Mouse (Mus musculus) mouse trophoblast stem cell (cell line): Measurements from ENCODE around the gene Mthfd1l.
"Not testable (repeated sequence)": the region's sequence is repeated elsewhere in the genome, so short reads cannot be mapped to it uniquely, and the experiment has no call there.

ENCODE experiments used
- in situ Hi-C, 2 experiments: fragments of 300-500 bp; cut with MseI, MboI; formaldehyde crosslinking; loops; 2 replicates in 1 of 2; 3 replicates in 1 of 2; pipeline ENCODE4 v1.15.1; 2025

Mthfd1l gene

DNA sequence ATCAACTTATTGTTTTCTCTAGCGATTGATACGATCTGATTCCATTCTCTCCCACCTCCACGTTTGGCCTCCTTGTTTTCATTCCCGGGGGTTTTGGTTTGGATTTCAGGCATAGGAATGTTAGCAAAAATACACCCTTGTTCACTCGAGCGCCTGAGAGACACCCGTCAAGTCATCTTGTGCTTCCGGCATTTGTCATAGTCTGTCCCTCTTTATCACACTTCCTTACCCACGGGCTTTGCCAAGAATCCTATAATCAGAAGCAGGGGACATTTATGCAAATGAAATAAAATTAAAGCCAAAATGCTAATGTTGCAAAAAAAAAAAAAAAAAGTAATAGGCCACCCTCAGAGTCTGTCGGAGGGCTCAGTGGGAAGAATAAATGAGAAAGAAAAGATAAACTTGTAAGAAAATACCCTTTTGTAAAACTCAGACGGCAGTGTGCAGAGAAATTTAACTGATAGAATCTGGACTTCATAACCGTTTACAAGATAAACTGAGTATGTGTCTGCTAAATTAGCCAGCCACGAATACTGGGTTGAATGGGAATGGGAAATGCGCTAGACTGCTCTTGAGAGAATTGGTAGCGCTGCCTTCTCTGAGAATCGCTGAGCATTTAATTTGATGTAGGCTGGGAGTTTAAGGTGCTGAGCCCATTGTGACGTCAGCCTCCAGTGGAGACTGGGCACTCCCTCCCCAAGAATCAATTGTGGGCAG is 139.9 kb downstream of the Mthfd1l start:
- in situ Hi-C loops, result no loop called here

DNA sequence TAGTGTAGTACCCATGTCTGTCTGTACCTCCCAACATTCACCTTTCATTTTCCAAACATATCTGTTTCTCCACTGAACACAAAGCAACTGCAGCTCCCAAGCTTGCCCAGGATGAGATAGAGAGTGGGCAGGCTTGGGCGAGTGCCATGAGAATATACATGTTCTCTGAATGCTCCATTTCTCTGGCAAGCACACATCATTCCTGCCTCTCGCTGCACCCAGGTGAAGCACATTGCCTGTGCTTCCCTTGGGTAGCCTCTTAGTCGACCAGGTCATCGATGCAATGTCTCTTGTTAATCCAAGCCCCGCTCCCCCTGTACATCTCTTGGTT is 140.4 kb downstream of the Mthfd1l start:
- in situ Hi-C loops, result no loop called here

DNA sequence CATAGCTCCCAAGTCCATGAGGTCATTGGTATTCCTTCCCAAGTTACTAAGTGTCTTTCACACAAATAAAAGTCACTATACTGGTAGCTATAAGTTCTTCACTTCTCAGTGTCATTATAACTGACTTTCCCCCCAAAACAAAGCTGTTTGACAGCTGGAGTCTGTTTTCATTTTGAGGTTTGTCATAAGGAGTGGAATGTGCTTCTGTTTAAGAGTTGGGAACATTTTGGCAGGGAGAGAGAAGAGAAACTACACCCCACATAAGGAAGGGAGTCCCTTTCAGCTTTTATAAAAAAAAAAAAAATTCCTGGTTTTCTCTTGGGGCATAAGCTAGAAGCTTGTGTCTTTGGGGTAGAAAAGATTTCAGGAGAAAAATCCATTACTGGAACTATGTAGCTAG is 143.7 kb downstream of the Mthfd1l start:
- in situ Hi-C loops, result no loop called here

DNA sequence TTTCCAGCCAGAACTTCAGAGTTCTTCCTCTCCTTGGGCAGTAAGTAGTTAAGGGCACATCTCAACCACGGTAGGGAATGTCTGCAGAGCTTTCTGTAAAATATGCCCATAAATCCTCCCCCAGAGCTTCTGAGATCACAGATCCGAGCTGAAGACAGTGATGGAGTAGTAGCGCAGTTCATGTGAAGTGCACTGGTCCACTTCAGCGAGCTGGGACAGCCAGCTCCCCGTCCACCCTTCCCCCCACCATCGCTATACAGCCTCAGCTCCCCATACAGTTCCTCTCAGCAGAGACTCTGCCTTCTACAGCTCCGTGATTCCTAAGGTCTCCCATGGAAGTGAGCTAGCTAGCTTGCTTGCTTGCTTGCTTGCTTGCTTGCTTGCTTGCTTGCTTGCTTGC is 144.2 kb downstream of the Mthfd1l start:
- in situ Hi-C loops, result no loop called here

DNA sequence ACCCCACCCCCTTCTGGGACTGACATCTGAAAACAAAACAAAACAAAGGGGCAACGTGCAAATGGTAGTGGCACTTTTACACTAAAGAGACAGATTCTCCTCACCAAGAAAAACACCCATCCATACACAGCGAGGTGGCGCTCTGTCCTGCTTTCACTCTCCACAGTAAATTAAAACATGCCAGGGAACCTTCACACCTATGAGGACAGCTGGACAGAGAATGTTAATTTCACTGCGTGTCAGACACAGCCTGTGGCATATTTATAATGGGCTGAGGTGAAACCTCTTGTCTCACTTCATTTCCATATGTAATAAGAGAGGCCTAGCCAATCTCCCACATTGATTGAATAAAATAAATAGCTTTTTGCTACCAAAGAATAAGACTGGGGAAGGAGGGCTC is 146.4 kb downstream of the Mthfd1l start:
- in situ Hi-C loops, result no loop called here

DNA sequence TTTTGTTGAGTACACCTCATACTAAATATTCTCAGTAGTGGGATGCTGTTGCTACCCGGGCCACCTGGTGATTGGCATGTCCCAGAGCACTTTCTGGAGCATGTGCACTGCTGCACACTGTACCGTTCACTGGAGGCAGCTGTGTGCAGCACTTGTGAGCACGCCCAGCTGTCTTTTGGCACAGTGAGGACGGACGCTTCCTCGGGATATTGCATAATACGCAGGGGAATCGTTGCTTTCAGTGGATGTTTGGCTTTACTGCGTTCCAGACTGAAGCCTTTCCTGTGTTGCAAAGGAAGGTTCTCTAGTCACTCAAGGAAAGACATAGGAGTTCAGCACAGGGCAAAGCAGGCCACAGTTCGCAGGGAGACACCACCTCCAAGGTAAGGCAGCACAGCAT is 147.8 kb downstream of the Mthfd1l start:
- in situ Hi-C loops, result no loop called here

DNA sequence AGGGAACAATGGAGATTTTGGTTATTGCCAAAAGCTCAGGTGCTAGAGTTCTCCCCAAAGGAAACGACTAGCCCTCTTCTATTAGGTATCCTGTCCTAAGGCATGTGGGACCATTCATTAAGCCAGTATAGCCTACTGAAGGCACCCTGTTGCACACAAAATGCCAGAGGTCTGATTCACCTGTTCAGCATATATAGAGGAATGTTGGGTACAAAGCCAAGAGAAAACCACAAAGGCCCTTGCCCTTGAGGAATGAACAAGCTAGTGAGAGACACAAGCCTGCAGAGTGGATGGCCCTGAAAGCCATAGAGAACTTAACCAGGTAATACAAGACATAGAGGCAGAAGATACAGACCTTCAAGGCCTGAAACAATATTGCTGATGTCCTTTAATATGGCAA is 148.3 kb downstream of the Mthfd1l start:
- in situ Hi-C loops, result no loop called here

DNA sequence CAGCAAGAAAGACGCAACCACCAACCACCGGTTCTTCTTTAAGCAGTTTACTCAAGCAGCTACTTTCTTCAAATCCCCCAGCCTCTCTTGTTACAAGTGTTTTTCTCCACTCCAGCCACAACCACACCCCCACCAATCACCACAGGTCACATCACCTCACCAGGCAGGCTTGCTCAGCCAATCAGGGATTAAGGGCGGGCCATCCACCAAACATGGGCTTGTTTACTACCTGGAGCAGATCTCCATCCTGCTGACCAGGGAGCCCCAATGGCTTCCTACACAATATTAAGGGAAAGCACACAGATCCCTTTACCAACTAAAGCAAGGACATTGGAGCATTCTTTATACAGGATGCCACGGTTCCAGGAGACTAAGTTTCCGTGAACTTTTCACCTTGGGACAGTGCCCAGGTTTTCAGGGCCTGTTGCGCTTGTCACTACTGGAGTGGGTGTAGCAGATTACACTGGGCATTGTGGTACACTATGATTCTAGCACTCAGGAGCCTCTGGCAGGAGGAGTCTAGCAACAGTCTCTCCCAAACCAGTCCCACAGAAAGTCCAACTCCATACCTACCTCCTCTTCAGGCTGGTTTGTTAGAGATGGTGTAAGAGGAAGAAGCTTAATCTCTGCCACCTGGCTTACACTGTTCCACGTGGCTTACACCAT is 150.5 kb downstream of the Mthfd1l start:
- in situ Hi-C loops, result not testable (repeated sequence)

DNA sequence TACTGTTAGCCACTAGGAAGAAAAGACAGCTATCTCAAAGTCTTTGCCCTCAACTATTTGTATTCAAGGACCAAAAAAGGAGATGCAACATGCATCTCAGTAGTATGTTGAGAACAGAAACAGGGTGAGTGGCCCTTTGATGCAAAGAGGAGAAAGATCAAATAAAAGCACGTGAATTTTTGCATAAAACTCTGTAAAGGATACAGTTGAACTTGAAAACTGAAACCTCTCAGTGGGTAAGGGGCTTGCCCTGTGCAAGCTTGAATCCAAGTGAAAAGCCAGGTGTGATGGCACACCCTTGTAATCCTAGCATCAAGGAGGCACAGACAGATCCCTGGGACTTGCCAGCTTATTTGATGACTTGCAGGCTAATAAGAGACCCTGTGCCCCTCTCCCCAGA is 151.2 kb downstream of the Mthfd1l start:
- in situ Hi-C loops, result no loop called here

DNA sequence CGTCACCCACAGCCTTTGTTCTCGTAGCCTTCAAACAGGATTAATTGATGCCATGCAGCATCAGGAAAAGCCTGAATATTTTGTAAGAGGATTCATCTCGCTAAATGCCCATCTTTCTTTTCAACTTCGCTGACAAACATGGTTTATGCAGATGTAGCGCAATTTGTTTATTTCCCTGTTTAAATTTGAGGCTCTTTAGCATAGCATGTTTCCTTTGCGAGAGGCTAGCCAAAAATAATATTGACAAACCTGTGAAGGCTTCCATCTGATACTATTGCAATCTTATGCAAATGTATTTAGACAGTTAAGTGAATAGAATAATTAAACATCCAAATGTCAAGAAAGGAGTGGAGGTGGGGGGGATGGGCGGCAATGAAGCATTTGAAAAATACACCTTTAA is 152.3 kb downstream of the Mthfd1l start:
- in situ Hi-C loops, result no loop called here

DNA sequence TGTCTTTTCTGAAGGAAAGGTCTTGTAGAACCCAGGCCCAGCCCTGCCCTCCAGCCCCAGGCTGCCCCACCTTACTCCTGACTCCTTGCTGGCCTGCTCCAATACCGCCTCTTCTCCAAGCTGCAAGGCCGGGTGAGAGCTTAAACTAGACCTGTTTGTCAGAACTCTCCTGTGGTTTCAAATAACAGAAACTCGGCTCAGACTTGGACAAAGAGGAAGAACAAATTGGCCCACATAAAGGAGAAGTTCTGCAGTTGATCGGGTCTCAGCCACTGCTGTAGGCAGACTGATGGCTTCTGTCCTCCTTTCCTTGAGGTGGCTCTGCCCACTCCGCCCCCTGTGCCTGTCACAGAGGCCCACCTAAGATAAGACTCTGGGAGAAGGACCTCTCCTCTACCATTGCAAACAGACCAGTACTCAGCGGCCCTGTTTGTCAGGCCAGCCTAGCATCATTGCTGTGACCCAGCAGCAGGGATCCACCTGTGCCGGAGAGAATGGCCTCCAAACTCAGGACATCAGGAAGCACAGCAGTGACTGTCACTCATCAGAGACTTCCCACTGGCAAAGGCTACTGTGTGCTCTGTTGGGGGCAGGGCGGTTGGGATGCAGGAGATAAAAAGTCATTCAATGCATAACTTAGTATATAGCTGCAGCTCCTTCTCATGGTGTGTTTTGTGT is 153.6 kb downstream of the Mthfd1l start:
- in situ Hi-C loops, result no loop called here

DNA sequence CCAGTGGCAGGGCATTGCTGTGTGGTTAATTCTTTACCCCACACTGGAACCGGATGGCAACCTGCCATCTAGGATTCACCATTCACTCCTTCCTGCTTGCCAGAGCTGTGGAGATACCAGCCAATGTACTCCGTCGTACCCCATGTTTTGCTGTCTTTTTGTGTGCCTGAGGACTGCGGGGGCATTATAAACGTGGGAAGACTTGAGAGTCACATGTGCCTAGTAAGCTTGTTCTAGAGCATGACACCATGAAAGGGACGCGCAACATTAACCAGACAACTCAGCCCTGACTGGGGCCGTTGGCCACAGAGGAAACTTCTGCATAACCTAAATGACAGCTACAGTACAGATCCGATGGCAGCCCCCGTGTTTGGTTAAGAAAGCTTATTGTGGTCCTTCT is 155.5 kb downstream of the Mthfd1l start:
- in situ Hi-C loops, result no loop called here

DNA sequence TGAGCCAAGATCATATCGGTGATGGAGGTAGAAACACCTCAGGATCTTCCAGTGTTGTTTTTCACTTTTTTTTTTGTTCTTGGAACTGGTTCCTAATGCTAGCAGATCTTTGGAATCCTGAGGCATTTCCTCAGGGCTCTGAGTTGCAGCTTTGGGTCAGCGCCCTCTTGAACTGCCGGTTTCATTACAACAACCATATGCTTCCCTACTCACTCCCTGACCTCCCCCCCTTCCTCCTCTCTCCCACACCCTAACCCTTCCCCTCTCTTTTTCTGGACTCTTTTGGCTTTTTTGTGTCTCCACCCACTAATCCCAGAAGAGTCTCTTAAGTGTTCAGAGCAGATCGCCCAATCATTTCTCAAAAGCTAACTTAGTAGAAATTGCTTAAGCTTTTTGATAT is 156.0 kb downstream of the Mthfd1l start:
- in situ Hi-C loops, result no loop called here

DNA sequence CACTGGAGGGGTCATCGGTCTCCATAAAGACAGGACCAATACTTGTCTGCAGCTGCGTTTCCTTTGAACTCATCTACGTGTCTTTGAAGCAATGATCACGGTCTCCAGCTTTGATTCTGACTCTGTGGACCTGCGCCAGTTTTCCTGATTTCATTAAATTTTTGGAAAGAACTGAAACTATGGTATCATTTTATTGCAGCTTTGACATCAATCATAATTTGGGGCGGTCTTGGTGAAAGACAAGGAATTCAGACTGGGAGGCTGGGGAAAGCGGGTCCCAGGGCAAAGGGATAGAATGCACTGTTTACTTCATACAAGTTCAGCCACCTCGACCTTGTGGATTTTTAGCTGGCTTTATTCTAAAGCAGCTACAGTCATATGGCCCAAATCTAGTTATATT is 156.5 kb downstream of the Mthfd1l start:
- in situ Hi-C loops, result no loop called here

DNA sequence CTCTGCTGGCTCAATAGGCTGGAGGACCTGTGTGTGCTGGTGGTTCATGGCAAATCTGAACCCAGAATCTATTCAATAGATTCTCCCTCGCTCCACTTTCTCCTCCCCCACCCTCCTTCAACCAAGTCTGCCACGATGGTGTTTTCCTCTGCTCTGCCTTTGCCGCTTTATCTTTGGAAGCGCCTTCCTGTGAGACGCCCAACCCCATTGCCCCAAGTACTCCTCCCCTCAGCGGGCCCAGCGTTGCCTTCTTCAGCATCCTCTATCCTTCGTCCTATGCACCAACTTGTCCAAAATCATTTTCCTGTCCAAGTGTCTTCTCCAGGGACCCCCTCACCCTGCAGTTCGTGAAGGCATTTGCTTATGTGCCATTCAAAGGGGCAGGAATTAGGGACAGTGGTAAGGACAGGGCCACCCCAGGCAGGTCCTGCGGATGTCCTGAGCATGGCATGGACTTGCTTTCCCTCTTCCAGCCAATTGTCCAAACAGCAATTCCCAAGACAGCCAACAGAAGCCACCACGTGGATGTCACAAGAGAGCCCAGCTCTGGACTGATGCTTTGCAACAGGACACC is 157.2 kb downstream of the Mthfd1l start:
- in situ Hi-C loops, result no loop called here

DNA sequence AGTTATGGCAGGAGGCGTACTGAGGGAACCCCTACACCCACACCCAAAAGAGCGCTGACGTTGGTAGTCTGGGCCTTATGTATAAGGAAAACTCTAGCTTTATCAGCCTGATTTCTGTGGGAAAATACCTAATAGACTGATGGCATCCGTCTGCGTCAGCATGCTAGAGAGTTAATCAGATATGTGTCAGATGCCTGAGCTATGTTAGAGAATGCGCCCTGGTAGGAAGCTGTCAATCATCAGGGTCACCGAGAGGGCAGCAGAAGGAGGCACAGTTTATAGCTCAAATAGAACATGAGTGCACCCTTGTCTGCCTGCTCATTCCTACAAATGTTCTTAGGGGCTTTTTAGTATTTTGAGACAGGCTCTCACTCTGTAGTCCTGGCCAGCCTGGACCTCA is 159.8 kb downstream of the Mthfd1l start:
- in situ Hi-C loops, result no loop called here

DNA sequence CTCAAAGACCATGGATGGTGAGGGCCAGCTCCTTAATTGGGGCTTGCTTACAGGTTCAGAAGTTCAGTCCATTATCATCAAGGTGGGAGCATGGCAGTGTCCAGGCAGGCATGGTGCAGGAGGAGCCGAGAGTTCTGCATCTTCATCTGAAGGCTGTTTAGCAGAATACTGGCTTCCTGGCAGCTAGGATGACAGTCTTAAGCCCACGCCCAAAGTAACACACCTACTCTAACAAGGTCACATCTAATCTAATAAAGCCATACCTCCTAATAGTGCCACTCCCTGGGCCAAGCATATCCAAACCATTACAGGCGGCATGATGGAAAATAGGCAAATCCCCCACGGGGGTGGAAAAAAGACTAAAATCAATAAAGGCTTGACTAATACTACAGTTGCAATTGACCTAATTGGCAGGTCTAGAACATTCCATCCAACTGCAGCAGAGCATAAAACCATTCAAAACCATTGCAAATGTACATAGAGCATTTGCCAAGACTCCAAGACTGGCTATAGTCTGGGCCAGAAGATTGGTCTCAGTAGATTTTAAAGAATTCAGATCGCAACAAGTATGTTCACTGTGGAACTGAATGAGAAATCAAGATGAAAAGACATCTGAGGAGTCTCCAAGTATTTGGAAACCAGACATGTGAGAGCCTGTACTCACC is 162.3 kb downstream of the Mthfd1l start:
- in situ Hi-C loops, result no loop called here

DNA sequence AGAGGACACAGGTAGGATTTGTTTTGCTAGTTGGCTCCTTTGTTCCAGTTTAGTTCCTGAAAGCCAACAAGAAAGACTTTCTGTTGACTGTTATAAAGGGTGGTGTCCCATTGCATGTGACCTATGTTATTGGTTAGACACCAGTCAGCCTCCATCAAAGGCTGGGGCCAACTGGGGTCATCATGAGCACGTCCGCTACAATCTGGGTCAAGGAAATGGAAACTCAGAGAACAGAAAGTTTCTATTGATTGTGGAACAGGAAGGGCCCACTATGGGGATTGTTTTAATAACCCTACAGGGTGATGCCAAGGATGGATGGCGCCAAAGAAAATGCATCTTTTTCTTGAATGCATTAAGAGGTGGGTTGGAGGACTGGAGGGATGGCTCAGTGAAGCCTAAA is 166.6 kb downstream of the Mthfd1l start:
- in situ Hi-C loops, result no loop called here

DNA sequence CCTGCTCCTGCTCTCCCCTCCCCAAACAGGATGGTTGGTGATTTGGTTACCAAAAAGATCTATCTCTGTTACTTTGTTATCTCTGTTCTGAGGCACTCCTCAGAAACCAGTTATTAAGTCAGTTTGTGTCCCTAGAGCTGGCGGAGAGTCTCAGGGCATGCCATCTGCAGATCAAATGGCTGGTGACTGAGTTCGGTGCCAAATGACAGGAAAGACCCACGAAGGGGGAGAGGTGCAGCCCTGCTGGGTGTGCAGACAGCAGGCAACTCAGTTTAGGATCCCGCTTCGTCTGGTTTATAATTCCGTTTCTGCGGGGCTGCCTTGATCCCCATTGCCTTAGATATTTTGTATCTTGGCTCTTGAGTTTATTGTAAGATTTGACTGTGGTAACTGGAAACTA is 168.8 kb downstream of the Mthfd1l start:
- in situ Hi-C loops, result no loop called here

DNA sequence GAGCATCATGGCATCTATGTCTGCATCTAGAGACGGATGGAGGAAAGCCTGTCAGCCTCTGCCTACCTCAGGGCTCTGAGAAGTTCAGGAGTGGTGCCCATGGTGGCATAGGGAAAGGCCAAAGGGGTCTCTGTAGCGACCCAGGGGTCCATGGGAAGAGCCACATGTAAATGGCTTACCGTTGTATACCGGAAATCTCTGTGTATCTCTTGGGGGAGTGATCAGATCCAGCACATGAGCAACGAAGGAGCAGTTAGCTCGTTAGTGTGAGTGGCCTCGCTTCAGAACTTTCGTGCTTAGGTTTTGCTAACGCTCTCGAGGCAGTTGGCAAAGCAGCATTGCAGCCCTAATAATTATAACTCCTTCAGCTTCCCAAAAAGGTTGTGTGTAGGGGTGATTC is 169.9 kb downstream of the Mthfd1l start:
- in situ Hi-C loops, result no loop called here

DNA sequence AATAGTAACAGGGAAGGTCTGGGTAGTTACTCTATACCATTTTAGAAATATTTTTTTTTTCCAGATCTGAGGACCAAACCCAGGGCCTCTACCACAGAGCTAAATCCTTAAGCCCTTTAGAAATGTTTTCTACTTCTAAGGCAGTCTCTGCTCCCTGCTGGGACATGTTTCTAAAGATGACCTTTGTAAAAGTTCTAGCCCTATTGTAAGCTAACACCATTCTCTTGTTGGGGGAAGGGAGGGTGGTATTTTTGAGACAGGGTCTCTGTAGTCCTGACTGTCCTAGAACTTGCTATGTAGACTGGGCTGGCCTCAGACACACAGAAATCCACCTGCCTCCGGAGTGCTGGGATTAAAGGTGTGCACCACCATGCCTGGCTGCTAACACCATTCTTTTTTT is 170.5 kb downstream of the Mthfd1l start:
- in situ Hi-C loops, result no loop called here

DNA sequence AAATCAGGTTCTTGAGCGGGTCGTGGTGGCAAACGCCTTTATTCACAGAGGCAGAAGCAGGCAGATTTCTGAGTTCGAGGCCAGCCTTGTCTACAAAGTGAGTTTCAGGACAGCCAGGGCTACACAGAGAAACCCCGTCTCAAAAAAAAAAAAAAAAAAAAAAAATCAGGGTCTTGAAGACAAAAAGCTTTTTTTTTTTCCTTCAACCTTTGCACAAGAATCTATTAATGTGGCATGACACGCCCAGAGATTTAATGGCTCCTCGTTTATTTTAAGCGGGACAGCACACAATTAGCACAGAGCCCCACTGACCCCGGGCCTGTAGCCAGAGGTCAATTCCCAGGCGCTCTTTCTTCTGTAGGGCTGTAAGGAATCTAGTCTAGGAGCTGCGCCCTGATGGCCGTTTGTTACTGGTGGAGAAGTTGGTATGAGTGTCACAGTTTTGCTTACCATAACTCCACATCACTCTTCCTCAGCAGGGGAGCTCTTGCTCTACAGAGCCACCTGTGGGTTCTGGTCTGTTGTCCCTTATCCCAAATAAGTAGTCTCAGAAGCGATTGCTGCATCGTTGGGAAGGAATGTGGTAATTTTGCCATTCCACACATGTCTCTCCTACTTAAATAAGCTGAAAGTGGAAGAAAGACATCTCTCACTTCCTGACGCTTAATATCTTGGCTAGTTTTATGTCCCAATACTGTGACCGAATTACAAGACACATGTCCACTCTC is 172.3 kb downstream of the Mthfd1l start:
- in situ Hi-C loops, result no loop called here
